Comparison of ENCODE assay signal across 8 mouse cellular contexts in the genomic region with DNA sequence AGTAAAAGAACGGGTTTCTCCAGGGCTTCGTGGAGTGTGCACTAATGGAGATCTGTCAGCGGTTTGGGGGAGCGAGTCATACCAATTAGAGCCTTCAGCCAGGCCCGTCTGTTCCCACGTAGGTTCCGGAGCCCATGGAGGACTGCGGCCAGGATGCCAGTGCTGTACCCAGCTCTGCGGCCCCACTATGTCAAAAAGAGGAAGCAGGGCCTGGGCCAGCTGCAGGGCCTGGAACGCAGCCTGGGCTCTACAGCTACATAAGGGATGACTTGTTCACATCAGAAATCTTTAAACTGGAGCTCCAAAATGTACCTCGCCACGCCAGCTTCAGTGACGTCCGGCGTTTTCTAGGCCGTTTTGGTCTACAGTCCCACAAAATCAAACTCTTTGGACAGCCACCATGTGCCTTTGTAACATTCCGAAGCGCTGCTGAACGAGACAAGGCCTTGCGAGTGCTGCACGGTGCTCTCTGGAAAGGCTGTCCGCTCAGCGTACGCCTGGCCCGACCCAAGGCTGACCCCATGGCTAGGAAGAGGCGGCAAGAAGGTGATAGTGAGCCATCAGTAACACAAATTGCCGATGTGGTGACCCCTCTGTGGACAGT. TPM values are rescaled to one million over a fixed set of nuclear protein-coding genes. Genes with fewer than 3 reads are reported as not detected.
A peak's percentile ranks its signal among the peaks of the same experiment; 100 is the strongest.
DNase-seq lines count a peak whose midpoint lies in the region; ATAC-seq and TF ChIP-seq lines count a peak whose summit lies in the region.

No protein-coding gene starts in this region.

- peak overlapping the region; percentile 92 for H3K4me2 ChIP-seq in forebrain, postnatal 0 days (ENCODE audit: low read depth)
- peak overlapping the region; percentile 93 for H3K4me2 ChIP-seq in intestine, embryonic 15.5 days (replicated peaks)
- peak overlapping the region; percentile 78 for H3K4me2 ChIP-seq in midbrain, embryonic 15.5 days

- no peaks in the 10 kb centered on the region for H3K27me3 ChIP-seq in forebrain, postnatal 0 days (ENCODE audit: insufficient read depth, low read length)
- H3K27me3 ChIP-seq in intestine, embryonic 15.5 days (replicated peaks): no peaks in the 10 kb centered on the region
- no peaks in the 10 kb centered on the region for H3K27me3 ChIP-seq in midbrain, embryonic 15.5 days (replicated peaks)
- H3K27me3 ChIP-seq in splenic B cell, adult 2 months (ENCODE audit: control insufficient read depth, insufficient read depth, low read length, poor library complexity, severe bottlenecking): no peaks in the 10 kb centered on the region

- 7% methylated on average over 27 of the region's 27 CpGs for WGBS in forebrain, postnatal 0 days
- 2% methylated on average over 27 of the region's 27 CpGs for whole genome bisulfite sequencing in intestine, embryonic 15.5 days
- 5% methylated on average over 27 of the region's 27 CpGs for WGBS in midbrain, embryonic 15.5 days

- H3K36me3 ChIP-seq in forebrain, postnatal 0 days (ENCODE audit: insufficient read depth): peaks cover 60% of the 10 kb centered on the region
- H3K36me3 ChIP-seq in intestine, embryonic 15.5 days: peaks cover 45% of the 10 kb centered on the region
- peaks cover 56% of the 10 kb centered on the region for H3K36me3 ChIP-seq in midbrain, embryonic 15.5 days (replicated peaks)
- peaks cover 8% of the 10 kb centered on the region for H3K36me3 ChIP-seq in splenic B cell, adult 2 months (ENCODE audit: control insufficient read depth, insufficient read depth, low read length, poor library complexity, severe bottlenecking)

- no peaks in the 10 kb centered on the region for H3K9me3 ChIP-seq in forebrain, postnatal 0 days (ENCODE audit: low read length)
- H3K9me3 ChIP-seq in intestine, embryonic 15.5 days: no peaks in the 10 kb centered on the region
- no peaks in the 10 kb centered on the region for H3K9me3 ChIP-seq in midbrain, embryonic 15.5 days

- peak overlapping the region; percentile 96 for H3K27ac ChIP-seq in layer of hippocampus, adult 2 months
- peak overlapping the region; percentile 87 for H3K27ac ChIP-seq in forebrain, postnatal 0 days (ENCODE audit: low read depth, low read length)
- peak overlapping the region; percentile 93 for H3K27ac ChIP-seq in intestine, embryonic 15.5 days
- H3K27ac ChIP-seq in midbrain, embryonic 15.5 days: peak overlapping the region; percentile 90

- peaks cover 18% of the 10 kb centered on the region for H3K4me1 ChIP-seq in forebrain, postnatal 0 days (ENCODE audit: insufficient read depth)
- peaks cover 37% of the 10 kb centered on the region for H3K4me1 ChIP-seq in intestine, embryonic 15.5 days (replicated peaks)
- H3K4me1 ChIP-seq in midbrain, embryonic 15.5 days: peaks cover 41% of the 10 kb centered on the region

- TF ChIP-seq CTCF in layer of hippocampus, adult 2 months (conservative IDR thresholded peaks at IDR 0.05): no peak
- no peak for TF ChIP-seq CTCF in forebrain, postnatal 0 days (IDR thresholded peaks at IDR 0.05; ENCODE audit: low read depth)

- peak overlapping the region; percentile 87 for H3K9ac ChIP-seq in forebrain, postnatal 0 days
- peak overlapping the region; percentile 86 for H3K9ac ChIP-seq in intestine, embryonic 15.5 days
- peak overlapping the region; percentile 76 for H3K9ac ChIP-seq in midbrain, embryonic 15.5 days

- DNase-seq in layer of hippocampus, adult 2 months (ENCODE audit: low spot score in 2 of 2): no peak
- no peak for DNase-seq in layer of hippocampus, adult 8-10 months (ENCODE audit: low spot score in 2 of 2)
- peak; percentile 44 to 57 for DNase-seq in cerebellum, adult 18-20 months
- DNase-seq in forebrain, postnatal 0 days: no peak
- peak; percentile 51 for DNase-seq in liver
- DNase-seq in splenic B cell, adult 2 months (ENCODE audit: low read depth, low spot score): peak; percentile 79

- peak overlapping the region; percentile 69 for H3K4me3 ChIP-seq in layer of hippocampus, adult 2 months
- peak overlapping the region; percentile 89 for H3K4me3 ChIP-seq in forebrain, postnatal 0 days (ENCODE audit: low read depth, low read length)
- peak overlapping the region; percentile 95 for H3K4me3 ChIP-seq in intestine, embryonic 15.5 days (replicated peaks)
- H3K4me3 ChIP-seq in midbrain, embryonic 15.5 days: peak overlapping the region; percentile 87

- ATAC-seq in forebrain, postnatal 0 days: peak; percentile 19
- peak; percentile 18 for ATAC-seq in intestine, embryonic 15.5 days
- peak; percentile 31 for ATAC-seq in midbrain, embryonic 15.5 days (replicated peaks)

RNA-seq across cellular contexts. Expression of gene Ranbp1, which starts 0.9 kb away (rescaled TPM):
- total RNA-seq in layer of hippocampus, adult 2 months (2021): 10 to 100 TPM; 93.6 to 98.0 TPM
- 10 to 100 TPM; 70.8 to 97.7 (median 84.0) TPM for total RNA-seq in layer of hippocampus, adult 8-10 months (2022)
- 171 and 209 TPM in 2 replicates for total RNA-seq in forebrain, postnatal 0 days (2014; rRNA removed)
- 428 and 477 TPM in 2 replicates for polyA plus RNA-seq in forebrain, postnatal 0 days (2015; fragmentation: Nextera tagmentation; extraction: Ambion mirVana)
- 535 and 668 TPM in 2 replicates for polyA plus RNA-seq in intestine, embryonic 15.5 days (2015; fragmentation: Nextera tagmentation; extraction: Ambion mirVana)
- 334 and 360 TPM in 2 replicates for polyA plus RNA-seq in midbrain, embryonic 15.5 days (2015; fragmentation: Nextera tagmentation; extraction: Ambion mirVana)

RNA-seq across cellular contexts. Expression of gene Trmt2a, which starts 1.0 kb away (rescaled TPM):
- 10 to 100 TPM; 51.1 to 54.9 TPM for total RNA-seq in layer of hippocampus, adult 2 months (2021)
- total RNA-seq in layer of hippocampus, adult 8-10 months (2022): 10 to 100 TPM; 55.2 to 69.1 (median 57.6) TPM
- total RNA-seq in forebrain, postnatal 0 days (2014; rRNA removed): 74.9 and 82.4 TPM in 2 replicates
- 66.7 and 67.2 TPM in 2 replicates for polyA plus RNA-seq in forebrain, postnatal 0 days (2015; fragmentation: Nextera tagmentation; extraction: Ambion mirVana)
- polyA plus RNA-seq in intestine, embryonic 15.5 days (2015; fragmentation: Nextera tagmentation; extraction: Ambion mirVana): 102 and 107 TPM in 2 replicates
- 107 and 122 TPM in 2 replicates for polyA plus RNA-seq in midbrain, embryonic 15.5 days (2015; fragmentation: Nextera tagmentation; extraction: Ambion mirVana)

RNA-seq across cellular contexts. Expression of gene Gm49776, which starts 8.7 kb away (rescaled TPM):
- not detected for total RNA-seq in layer of hippocampus, adult 2 months (2021)
- not detected for total RNA-seq in layer of hippocampus, adult 8-10 months (2022)
- total RNA-seq in forebrain, postnatal 0 days (2014; rRNA removed): not detected in 2 replicates
- polyA plus RNA-seq in forebrain, postnatal 0 days (2015; fragmentation: Nextera tagmentation; extraction: Ambion mirVana): 1.3 and 3.1 TPM in 2 replicates
- 3.3 TPM in 1 of 2 replicates, not detected in the other for polyA plus RNA-seq in intestine, embryonic 15.5 days (2015; fragmentation: Nextera tagmentation; extraction: Ambion mirVana)
- polyA plus RNA-seq in midbrain, embryonic 15.5 days (2015; fragmentation: Nextera tagmentation; extraction: Ambion mirVana): 5.1 TPM in 1 of 2 replicates, not detected in the other

RNA-seq across cellular contexts. Expression of gene Zdhhc8, which starts 14.5 kb away (rescaled TPM):
- total RNA-seq in layer of hippocampus, adult 2 months (2021): 10 to 100 TPM; 72.0 to 84.1 TPM
- total RNA-seq in layer of hippocampus, adult 8-10 months (2022): 10 to 100 TPM; 60.7 to 90.9 (median 69.7) TPM
- 27.5 and 35.5 TPM in 2 replicates for total RNA-seq in forebrain, postnatal 0 days (2014; rRNA removed)
- polyA plus RNA-seq in forebrain, postnatal 0 days (2015; fragmentation: Nextera tagmentation; extraction: Ambion mirVana): 16.4 and 17.9 TPM in 2 replicates
- polyA plus RNA-seq in intestine, embryonic 15.5 days (2015; fragmentation: Nextera tagmentation; extraction: Ambion mirVana): 11.5 and 11.6 TPM in 2 replicates
- polyA plus RNA-seq in midbrain, embryonic 15.5 days (2015; fragmentation: Nextera tagmentation; extraction: Ambion mirVana): 15.4 and 19.9 TPM in 2 replicates

RNA-seq across cellular contexts. Expression of gene Ccdc188, which starts 31.8 kb away (rescaled TPM):
- not detected for total RNA-seq in layer of hippocampus, adult 2 months (2021)
- total RNA-seq in layer of hippocampus, adult 8-10 months (2022): not detected
- not detected in 2 replicates for total RNA-seq in forebrain, postnatal 0 days (2014; rRNA removed)
- polyA plus RNA-seq in forebrain, postnatal 0 days (2015; fragmentation: Nextera tagmentation; extraction: Ambion mirVana): 0.11 TPM in 1 of 2 replicates, not detected in the other
- not detected in 2 replicates for polyA plus RNA-seq in intestine, embryonic 15.5 days (2015; fragmentation: Nextera tagmentation; extraction: Ambion mirVana)
- polyA plus RNA-seq in midbrain, embryonic 15.5 days (2015; fragmentation: Nextera tagmentation; extraction: Ambion mirVana): 0.14 TPM in 1 of 2 replicates, not detected in the other

Comparison
In these comparisons a context has a peak if more than half of its experiments do, and no peak if none do; other contexts are left out.
1. DNase-seq: peak in cerebellum, adult 18-20 months (2 of 2), liver (single experiment) and splenic B cell, adult 2 months (single experiment); none in layer of hippocampus, adult 2 months (0 of 2), layer of hippocampus, adult 8-10 months (0 of 2) and forebrain, postnatal 0 days (single experiment).
2. Peak in every context shown above with its lines, with median percentiles within 50 percentile points of each other: H3K27ac ChIP-seq, H3K4me3 ChIP-seq, ATAC-seq, H3K4me2 ChIP-seq and H3K9ac ChIP-seq.